Mouse (Mus musculus): ENCODE data around the gene Ccdc88c. TPM values are rescaled to one million over a fixed set of nuclear protein-coding genes. Genes with fewer than 3 reads are reported as not detected.
A peak's percentile ranks its signal among the peaks of the same experiment; 100 is the strongest.

Ccdc88c gene
- polyA plus RNA-seq, 1 experiment from 2014 or later = 4.8 TPM

- Histone ChIP-seq H3K4me2 (ENCODE audit: low read depth, low read length) (no peak overlapping the region), H3K36me3 (replicated peaks; ENCODE audit: control insufficient read depth, insufficient read depth, low read depth, low read length) (no peaks in the 10 kb centered on the region), H3K27me3 (ENCODE audit: control insufficient read depth, insufficient read depth, low read length) (no peaks in the 10 kb centered on the region), H3K9ac (replicated peaks; ENCODE audit: low read length) (no peak overlapping the region), H3K4me3 (ENCODE audit: low read depth, low read length) (no peak overlapping the region), H3K27ac (replicated peaks; ENCODE audit: low read depth, low read length) (no peak overlapping the region), H3K4me1 (ENCODE audit: control insufficient read depth, insufficient read depth, low read length) (no peaks in the 10 kb centered on the region), H3K9me3 (replicated peaks; ENCODE audit: control insufficient read depth, low read length) (no peaks in the 10 kb centered on the region)
- no peak for DNase-seq (ENCODE audit: low spot score)
- ATAC-seq (replicated peaks; ENCODE audit: insufficient number of reproducible peaks, low FRiP score, low TSS enrichment, low read depth) = no peak
- 80% methylated on average over 9 of the region's 9 CpGs for WGBS
These were observed 62.6 kb downstream of the Ccdc88c start for GRCm38 (mm10) chr12:100966253-100966652.

GRCm38 (mm10) chr12:100965298-100965697 is 63.6 kb downstream of the Ccdc88c start:
- Histone ChIP-seq H3K9me3 (replicated peaks; ENCODE audit: control insufficient read depth, low read length) (no peaks in the 10 kb centered on the region), H3K36me3 (replicated peaks; ENCODE audit: control insufficient read depth, insufficient read depth, low read depth, low read length) (no peaks in the 10 kb centered on the region), H3K4me2 (ENCODE audit: low read depth, low read length) (no peak overlapping the region), H3K27me3 (ENCODE audit: control insufficient read depth, insufficient read depth, low read length) (no peaks in the 10 kb centered on the region), H3K4me1 (ENCODE audit: control insufficient read depth, insufficient read depth, low read length) (no peaks in the 10 kb centered on the region), H3K9ac (replicated peaks; ENCODE audit: low read length) (no peak overlapping the region), H3K4me3 (ENCODE audit: low read depth, low read length) (no peak overlapping the region), H3K27ac (replicated peaks; ENCODE audit: low read depth, low read length) (no peak overlapping the region)
- no peak for DNase-seq (ENCODE audit: low spot score)
- WGBS = 86% methylated on average over 3 of the region's 3 CpGs
- no peak for ATAC-seq (replicated peaks; ENCODE audit: insufficient number of reproducible peaks, low FRiP score, low TSS enrichment, low read depth)

GRCm38 (mm10) chr12:100958621-100959592 is 69.9 kb downstream of the Ccdc88c start:
- H3K27me3 ChIP-seq (ENCODE audit: control insufficient read depth, insufficient read depth, low read length) = no peaks in the 10 kb centered on the region
- H3K36me3 ChIP-seq (replicated peaks; ENCODE audit: control insufficient read depth, insufficient read depth, low read depth, low read length) = no peaks in the 10 kb centered on the region
- H3K4me1 ChIP-seq (ENCODE audit: control insufficient read depth, insufficient read depth, low read length) = 0 out of 2 replicates have a peak, but pooled peaks cover 3% of the 10 kb centered on the region
- no peak overlapping the region for H3K9ac ChIP-seq (replicated peaks; ENCODE audit: low read length)
- no peak for DNase-seq (ENCODE audit: low spot score)
- ATAC-seq (replicated peaks; ENCODE audit: insufficient number of reproducible peaks, low FRiP score, low TSS enrichment, low read depth) = no peak
- no peak overlapping the region for H3K27ac ChIP-seq (replicated peaks; ENCODE audit: low read depth, low read length)
- H3K4me2 ChIP-seq (ENCODE audit: low read depth, low read length) = no peak overlapping the region
- no peak overlapping the region for H3K4me3 ChIP-seq (ENCODE audit: low read depth, low read length)
- 68% methylated on average over 15 of the region's 15 CpGs for WGBS
- no peaks in the 10 kb centered on the region for H3K9me3 ChIP-seq (replicated peaks; ENCODE audit: control insufficient read depth, low read length)

GRCm38 (mm10) chr12:100958006-100958405 is 70.8 kb downstream of the Ccdc88c start:
- H3K4me2 ChIP-seq (ENCODE audit: low read depth, low read length) = no peak overlapping the region
- no peak overlapping the region for H3K4me3 ChIP-seq (ENCODE audit: low read depth, low read length)
- WGBS = 19% methylated on average over 5 of the region's 5 CpGs
- H3K9ac ChIP-seq (replicated peaks; ENCODE audit: low read length) = no peak overlapping the region
- H3K36me3 ChIP-seq (replicated peaks; ENCODE audit: control insufficient read depth, insufficient read depth, low read depth, low read length) = no peaks in the 10 kb centered on the region
- no peaks in the 10 kb centered on the region for H3K9me3 ChIP-seq (replicated peaks; ENCODE audit: control insufficient read depth, low read length)
- H3K27me3 ChIP-seq (ENCODE audit: control insufficient read depth, insufficient read depth, low read length) = no peaks in the 10 kb centered on the region
- H3K4me1 ChIP-seq (ENCODE audit: control insufficient read depth, insufficient read depth, low read length) = 0 out of 2 replicates have a peak, but pooled peaks cover 3% of the 10 kb centered on the region
- H3K27ac ChIP-seq (replicated peaks; ENCODE audit: low read depth, low read length) = no peak overlapping the region
- peak; percentile 30; the same call in 1 of the 2 replicates for ATAC-seq (replicated peaks; ENCODE audit: insufficient number of reproducible peaks, low FRiP score, low TSS enrichment, low read depth)
- peak; percentile 86 for DNase-seq (ENCODE audit: low spot score)

- no peaks in the 10 kb centered on the region for H3K27me3 ChIP-seq (ENCODE audit: control insufficient read depth, insufficient read depth, low read length)
- H3K9ac ChIP-seq (replicated peaks; ENCODE audit: low read length) = no peak overlapping the region; the same call in 1 of the 2 replicates
- H3K4me3 ChIP-seq (ENCODE audit: low read depth, low read length) = no peak overlapping the region
- no peak for ATAC-seq (replicated peaks; ENCODE audit: insufficient number of reproducible peaks, low FRiP score, low TSS enrichment, low read depth)
- WGBS = 72% methylated on average over 3 of the region's 3 CpGs
- DNase-seq (ENCODE audit: low spot score) = no peak
- no peak overlapping the region for H3K4me2 ChIP-seq (ENCODE audit: low read depth, low read length)
- 0 out of 2 replicates have a peak, but pooled peaks cover 3% of the 10 kb centered on the region for H3K4me1 ChIP-seq (ENCODE audit: control insufficient read depth, insufficient read depth, low read length)
- no peak overlapping the region for H3K27ac ChIP-seq (replicated peaks; ENCODE audit: low read depth, low read length)
- no peaks in the 10 kb centered on the region for H3K36me3 ChIP-seq (replicated peaks; ENCODE audit: control insufficient read depth, insufficient read depth, low read depth, low read length)
- no peaks in the 10 kb centered on the region for H3K9me3 ChIP-seq (replicated peaks; ENCODE audit: control insufficient read depth, low read length)
These were observed 71.6 kb downstream of the Ccdc88c start for GRCm38 (mm10) chr12:100957257-100957656.

- H3K36me3 ChIP-seq (replicated peaks; ENCODE audit: control insufficient read depth, insufficient read depth, low read depth, low read length) = no peaks in the 10 kb centered on the region
- H3K4me2 ChIP-seq (ENCODE audit: low read depth, low read length) = no peak overlapping the region
- H3K27me3 ChIP-seq (ENCODE audit: control insufficient read depth, insufficient read depth, low read length) = no peaks in the 10 kb centered on the region
- H3K9me3 ChIP-seq (replicated peaks; ENCODE audit: control insufficient read depth, low read length) = no peaks in the 10 kb centered on the region
- no peak overlapping the region for H3K4me3 ChIP-seq (ENCODE audit: low read depth, low read length)
- no peak for ATAC-seq (replicated peaks; ENCODE audit: insufficient number of reproducible peaks, low FRiP score, low TSS enrichment, low read depth)
- no peak for DNase-seq (ENCODE audit: low spot score)
- WGBS = 42% methylated on average over 4 of the region's 4 CpGs
- no peak overlapping the region; the same call in 1 of the 2 replicates for H3K9ac ChIP-seq (replicated peaks; ENCODE audit: low read length)
- H3K4me1 ChIP-seq (ENCODE audit: control insufficient read depth, insufficient read depth, low read length) = 0 out of 2 replicates have a peak, but pooled peaks cover 3% of the 10 kb centered on the region
- no peak overlapping the region for H3K27ac ChIP-seq (replicated peaks; ENCODE audit: low read depth, low read length)
These were observed 72.0 kb downstream of the Ccdc88c start for GRCm38 (mm10) chr12:100956825-100957224.

- whole genome bisulfite sequencing = 91% methylated on average over 2 of the region's 2 CpGs
- ATAC-seq (replicated peaks; ENCODE audit: insufficient number of reproducible peaks, low FRiP score, low TSS enrichment, low read depth) (no peak), DNase-seq (ENCODE audit: low spot score) (no peak)
- H3K36me3 ChIP-seq (replicated peaks; ENCODE audit: control insufficient read depth, insufficient read depth, low read depth, low read length) = no peaks in the 10 kb centered on the region
- no peak overlapping the region for H3K4me2 ChIP-seq (ENCODE audit: low read depth, low read length)
- H3K27ac ChIP-seq (replicated peaks; ENCODE audit: low read depth, low read length) = no peak overlapping the region
- H3K27me3 ChIP-seq (ENCODE audit: control insufficient read depth, insufficient read depth, low read length) = no peaks in the 10 kb centered on the region
- no peaks in the 10 kb centered on the region for H3K9me3 ChIP-seq (replicated peaks; ENCODE audit: control insufficient read depth, low read length)
- H3K9ac ChIP-seq (replicated peaks; ENCODE audit: low read length) = no peak overlapping the region
- H3K4me1 ChIP-seq (ENCODE audit: control insufficient read depth, insufficient read depth, low read length) = 0 out of 2 replicates have a peak, but pooled peaks cover 3% of the 10 kb centered on the region
- H3K4me3 ChIP-seq (ENCODE audit: low read depth, low read length) = no peak overlapping the region
These were observed 72.8 kb downstream of the Ccdc88c start for GRCm38 (mm10) chr12:100956028-100956427.

GRCm38 (mm10) chr12:100953926-100954325 is 74.9 kb downstream of the Ccdc88c start:
- H3K36me3 ChIP-seq (replicated peaks; ENCODE audit: control insufficient read depth, insufficient read depth, low read depth, low read length) = no peaks in the 10 kb centered on the region
- H3K9ac ChIP-seq (replicated peaks; ENCODE audit: low read length) = no peak overlapping the region
- WGBS = 76% methylated on average over 8 of the region's 8 CpGs
- H3K4me1 ChIP-seq (ENCODE audit: control insufficient read depth, insufficient read depth, low read length) = 0 out of 2 replicates have a peak, but pooled peaks cover 3% of the 10 kb centered on the region
- no peak for ATAC-seq (replicated peaks; ENCODE audit: insufficient number of reproducible peaks, low FRiP score, low TSS enrichment, low read depth)
- DNase-seq (ENCODE audit: low spot score) = no peak
- H3K27me3 ChIP-seq (ENCODE audit: control insufficient read depth, insufficient read depth, low read length) = no peaks in the 10 kb centered on the region
- H3K4me2 ChIP-seq (ENCODE audit: low read depth, low read length) = no peak overlapping the region
- no peaks in the 10 kb centered on the region for H3K9me3 ChIP-seq (replicated peaks; ENCODE audit: control insufficient read depth, low read length)
- no peak overlapping the region for H3K27ac ChIP-seq (replicated peaks; ENCODE audit: low read depth, low read length)
- H3K4me3 ChIP-seq (ENCODE audit: low read depth, low read length) = no peak overlapping the region
